Mouse (Mus musculus) kidney, postnatal 10 days (tissue): ENCODE results near the gene Kdelr1.

ENCODE experiments used
- DNase-seq: peaks from one replicate; pipeline ENCODE4 v3.0.0; 2021; ENCODE audit warnings: mixed read lengths

Kdelr1 gene

DNA sequence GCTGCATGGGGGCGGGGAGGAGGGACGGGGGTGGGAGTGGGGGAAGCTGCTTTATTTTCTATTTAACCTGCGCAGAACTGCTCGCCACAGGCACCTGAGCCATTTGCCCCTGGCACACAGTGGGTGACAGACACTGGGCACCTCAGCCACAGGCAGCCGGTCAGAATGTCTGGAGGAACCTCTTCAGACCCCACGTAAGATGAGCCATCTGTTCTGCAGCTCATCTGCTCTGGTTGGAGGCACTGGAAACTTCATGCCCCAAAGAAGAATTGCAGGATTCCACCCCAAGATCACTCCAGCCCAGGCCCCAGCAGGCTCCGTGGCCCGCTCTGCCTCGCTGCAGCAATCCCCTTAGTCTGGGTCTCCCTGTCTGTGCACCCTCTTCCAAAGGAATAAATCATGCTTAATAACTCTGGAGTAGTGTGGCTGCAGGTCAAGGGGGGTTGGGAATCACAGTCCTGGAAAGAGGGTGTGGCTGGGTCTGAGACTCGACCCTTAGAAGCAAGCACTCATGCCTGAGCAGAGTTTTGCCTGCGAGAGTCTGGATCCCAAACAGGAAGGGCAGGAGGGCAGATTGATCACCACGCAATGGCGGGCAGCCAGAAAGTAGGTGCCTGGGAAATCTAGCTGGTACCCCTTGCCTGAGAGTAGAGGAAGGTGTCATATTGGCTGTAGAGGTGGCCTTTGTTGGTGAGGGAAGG, 44.6 kb downstream of the Kdelr1 start:
- peak; percentile 63 for DNase-seq

DNA sequence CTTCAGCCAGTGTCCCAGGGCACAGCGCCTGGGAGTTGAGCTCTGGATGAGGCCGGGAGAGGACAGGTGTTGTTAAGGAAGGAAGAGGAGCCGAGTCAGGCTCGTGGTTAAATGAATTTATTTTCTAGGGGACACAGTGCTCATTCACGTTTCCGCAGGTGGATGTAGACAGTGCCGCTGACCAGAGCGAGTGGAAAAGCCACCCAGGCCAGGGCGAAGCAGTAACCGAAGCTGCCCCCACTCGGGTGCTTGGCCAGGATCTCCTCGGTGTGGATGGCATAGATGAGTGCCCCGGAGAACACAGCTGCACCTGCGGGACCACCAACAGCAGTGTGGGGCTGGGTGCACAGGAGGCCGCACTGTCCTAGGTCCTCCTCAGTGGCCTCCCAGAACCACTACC, 45.4 kb downstream of the Kdelr1 start:
- no peak for DNase-seq

DNA sequence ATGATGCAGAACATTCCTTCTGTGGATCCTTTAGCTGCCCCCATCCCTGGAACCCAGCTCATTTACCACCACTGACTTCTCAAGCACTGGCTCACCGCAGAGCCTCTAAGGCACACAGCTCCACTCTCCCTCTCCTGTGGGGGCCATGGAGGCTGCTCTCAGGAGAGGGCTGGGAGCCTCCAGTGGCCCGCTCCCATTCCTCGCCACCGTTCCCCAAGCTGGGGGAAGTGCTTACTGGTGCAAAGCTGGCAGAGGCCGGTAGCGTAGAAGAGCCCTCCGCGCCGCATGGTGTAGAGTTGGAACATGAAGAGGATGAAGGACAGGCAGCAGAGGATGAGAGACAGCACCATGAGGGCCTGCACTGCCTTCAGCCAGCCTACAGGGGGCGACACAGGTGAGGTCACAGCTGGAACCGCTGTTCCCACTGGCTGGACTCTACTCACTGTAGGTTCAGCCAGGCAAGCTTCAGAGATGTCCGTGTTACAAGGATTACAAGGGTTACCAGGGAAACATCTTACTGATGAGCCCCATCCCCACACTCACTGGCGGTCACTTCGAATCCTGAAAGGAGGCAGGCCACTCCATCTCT, 46.6 kb downstream of the Kdelr1 start:
- DNase-seq, result peak; percentile 36

DNA sequence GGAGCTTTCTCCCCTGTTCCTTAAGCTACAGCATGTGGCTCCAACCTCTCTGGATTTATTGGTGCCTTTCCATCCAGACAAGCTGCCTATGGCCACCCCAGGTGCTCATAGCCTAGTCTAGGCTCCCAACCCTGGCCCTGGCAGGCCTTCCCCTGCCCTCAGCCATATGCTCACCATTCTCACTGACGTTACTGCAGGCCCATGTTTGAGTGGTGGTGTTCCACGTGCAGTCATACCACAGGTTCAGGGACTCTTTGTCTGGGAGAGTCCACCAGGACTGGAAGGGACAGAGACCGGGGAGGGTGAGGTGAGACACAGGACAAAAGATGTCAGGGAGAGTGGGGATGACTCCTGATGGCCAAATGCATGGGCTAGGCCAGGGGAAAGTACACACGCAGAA, 47.2 kb downstream of the Kdelr1 start:
- DNase-seq, result no peak

GRCm38 (mm10) chr7:45920583-45921241, 48.1 kb downstream of the Kdelr1 start:
- peak; percentile 43 for DNase-seq

- DNase-seq, result peak; percentile 80
These were observed 48.7 kb downstream of the Kdelr1 start, which contains the start of gene Emp3 for GRCm38 (mm10) chr7:45921242-45921621. TSS of gene Emp3 (minus strand) at chr7:45921404.

DNA sequence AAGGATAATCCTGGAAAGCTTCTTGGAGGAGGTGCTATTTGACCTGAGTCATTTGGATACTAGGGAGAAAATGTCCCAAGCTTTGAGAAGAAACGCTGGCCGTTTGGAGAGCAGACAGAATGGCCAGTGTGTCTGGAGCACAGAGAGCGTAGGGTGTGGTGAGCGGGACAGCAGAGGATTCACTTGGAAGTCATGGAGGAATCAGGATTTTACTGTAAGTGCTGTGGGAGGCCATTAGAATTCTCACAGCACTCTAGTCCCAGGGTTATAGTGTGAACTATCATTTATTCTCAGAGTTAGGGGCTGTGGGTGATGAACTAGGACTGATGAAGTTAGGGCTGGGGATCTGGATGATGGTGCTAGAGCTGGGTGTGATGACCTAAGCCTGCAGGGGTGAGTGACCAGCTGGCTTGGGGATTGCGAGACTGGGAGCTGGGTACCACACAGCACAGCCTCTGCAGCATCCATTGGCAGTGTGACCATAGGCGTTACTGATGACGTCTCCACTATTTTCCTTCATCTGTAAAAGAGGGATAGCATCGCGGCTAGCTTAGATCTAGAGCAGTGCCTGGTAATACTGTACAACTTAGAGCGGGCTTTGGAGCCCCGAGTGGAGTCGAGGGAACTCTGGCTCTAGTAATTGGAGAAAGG, 49.5 kb downstream of the Kdelr1 start:
- DNase-seq, result no peak

DNA sequence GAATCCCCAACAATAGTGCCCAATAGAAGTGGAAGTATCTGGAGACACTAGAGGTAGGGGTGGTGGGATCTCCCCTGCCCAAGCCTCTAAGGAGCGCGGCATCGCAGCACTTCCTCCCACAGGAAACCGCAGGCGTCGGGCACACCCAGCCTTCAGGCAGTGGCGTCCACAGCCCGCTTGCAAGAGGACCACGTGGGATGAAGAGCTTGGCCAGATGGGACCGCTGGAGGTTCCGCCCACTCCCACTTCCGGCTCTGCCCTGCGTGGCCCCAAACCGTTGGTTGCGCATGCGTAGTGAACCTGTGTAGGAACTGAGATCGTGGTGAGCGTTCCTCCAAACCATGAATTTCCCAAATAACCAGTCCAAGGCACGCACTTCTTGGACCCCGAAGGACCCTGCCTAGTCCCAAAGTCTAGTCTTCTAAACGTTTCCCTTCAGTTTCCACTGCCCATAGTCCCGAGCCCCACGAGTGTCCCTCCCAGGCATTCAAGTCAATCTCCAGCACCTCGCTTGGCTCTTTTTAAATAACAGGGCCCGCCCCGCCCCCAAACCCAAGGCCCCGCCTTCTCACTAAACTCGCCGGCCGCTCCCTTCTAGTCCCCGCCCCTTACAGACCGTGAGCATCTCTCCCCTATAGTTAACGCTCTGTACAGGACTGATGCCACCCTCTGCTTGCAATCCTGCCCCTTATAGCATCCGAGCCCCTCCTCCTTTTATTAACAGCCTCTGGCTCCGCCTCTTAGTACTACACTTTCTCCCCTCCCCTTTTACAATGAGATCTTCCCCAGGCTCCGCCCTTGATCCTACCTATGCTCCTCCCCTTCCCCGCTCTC, 50.6 kb downstream of the Kdelr1 start:
- peak; percentile 97 for DNase-seq

DNA sequence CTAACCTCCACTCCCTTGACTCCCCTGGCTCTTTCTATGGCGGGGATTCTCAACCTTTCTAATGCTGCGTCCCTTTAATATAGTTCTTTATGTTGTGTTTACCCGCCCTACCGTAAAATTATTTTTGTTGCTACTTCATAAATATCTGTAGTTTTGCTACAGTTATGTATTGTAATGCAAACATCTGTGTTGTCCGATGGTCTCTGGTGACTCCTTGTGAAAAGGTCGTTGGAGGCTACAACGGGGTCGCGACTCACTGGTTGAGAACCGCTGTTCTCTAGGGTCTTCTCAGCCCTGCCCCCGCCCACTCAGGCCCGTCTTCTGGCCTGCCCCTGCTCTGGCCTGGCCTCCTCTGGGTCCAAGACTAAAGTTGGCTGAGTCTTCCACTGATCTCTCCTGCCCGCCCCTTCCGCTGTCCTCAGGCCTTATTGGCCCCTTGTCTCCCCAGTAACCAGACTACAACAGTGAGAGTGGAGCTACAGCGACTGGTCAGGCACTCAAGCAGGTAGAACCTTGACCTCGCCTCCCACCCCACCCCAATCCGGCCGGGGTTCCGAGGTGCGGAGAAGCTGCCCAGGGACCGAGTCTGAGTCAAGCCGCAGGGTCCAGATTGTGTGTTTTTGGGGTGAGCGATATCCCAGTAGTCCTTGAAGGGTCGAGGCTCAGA, 51.3 kb downstream of the Kdelr1 start, which contains the start of gene Ccdc114:
TSS of gene Ccdc114 (plus strand) at position 311 of the 667 bp plus-strand sequence.
- DNase-seq, result peak; percentile 88

DNA sequence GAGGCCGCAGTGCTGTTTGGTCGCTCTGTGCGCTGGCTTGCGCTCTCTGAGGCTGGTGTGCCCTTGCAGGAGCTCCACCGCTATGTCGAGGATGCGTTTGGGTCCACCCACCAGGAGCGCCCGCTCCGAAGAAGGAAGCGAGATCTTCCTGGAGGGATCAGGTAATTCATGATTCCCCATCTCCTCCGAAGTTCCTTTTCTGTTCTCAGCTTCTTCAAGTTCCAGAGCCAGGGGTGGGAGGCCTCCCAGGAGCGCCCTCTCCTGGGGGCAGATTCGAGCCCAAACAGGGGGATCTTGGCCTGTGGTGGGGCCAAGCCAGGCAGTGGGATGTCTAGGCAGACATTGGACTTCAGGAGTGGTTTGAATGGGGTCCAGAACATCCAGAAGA, 51.9 kb downstream of the Kdelr1 start:
- DNase-seq, result peak; percentile 69

DNA sequence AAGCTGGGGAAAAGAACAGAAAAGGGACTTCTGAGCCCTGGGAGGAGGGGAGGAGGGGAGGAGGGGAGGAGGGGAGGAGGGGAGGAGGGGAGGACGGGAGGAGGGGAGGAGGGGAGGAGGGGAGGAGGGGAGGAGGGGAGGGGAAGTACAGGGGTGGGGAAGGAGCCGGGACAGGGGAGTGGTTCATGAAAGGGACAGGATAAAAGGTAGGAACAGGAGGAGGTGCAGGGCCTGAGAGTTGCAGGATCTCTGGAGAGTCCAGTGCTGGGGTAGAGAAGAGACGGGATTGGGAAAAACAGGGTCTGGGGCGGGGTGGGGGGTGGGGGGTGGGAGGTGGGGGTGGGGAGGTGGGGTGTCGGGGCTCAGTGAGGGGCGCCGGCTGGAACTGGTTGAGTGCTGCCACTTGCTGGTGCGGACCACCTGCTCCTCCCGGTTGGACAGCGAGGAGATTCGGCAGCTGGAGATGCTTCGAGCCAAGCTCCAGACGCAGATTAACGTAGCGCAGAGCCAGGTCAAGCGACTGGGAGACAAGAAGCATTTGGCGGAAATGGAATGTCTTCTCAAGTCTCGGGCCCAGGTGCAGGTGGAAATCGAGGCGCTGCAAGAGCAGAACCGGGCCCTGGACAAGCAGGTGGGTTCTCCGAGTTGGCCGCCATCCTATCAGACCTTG, 56.2 kb downstream of the Kdelr1 start:
- DNase-seq, result peak; percentile 24

- DNase-seq, result no peak
These were observed 57.1 kb downstream of the Kdelr1 start for GRCm38 (mm10) chr7:45929688-45930087.
